Mouse (Mus musculus): ENCODE results near the gene Ttll8.

Gene Ttll8

DNA sequence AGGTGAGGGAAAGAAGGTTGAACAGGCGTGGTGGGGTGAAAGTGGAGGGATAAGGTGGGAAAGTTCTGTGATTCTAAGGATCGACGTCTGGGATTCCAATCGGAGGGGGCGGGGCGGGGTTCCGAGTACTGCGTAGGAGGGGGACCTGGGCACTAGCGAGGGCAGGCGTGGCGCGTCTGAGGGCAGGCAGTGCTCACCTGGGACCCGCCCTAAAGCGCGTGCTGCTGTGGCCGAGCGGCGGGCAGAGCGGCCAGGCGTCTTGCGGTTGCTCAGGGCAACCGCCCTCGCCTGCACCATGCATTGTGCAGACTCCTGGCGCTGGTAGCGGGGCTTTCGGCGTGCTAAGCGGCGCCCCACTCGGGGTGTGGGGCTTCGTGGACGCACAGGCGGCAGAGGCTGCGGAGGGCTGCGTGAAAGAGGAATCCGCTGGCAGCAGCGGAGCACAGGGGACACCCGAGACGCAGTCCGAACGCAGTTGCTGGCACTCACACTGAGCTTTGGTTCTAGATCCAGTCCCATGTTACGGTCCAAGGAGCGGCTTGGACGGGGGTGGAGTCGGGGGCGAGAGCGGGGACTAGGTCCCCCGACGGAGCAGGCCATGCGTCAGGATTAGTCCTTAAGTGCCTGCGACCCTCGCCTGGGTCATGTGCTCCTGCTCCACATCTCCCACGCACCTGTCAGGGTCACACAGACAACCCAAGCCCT is at the start of gene Ttll8:
Ttll8 (minus strand) TSS at position 51 of the 705 bp plus-strand sequence.
- DNase-seq = no peak

DNA sequence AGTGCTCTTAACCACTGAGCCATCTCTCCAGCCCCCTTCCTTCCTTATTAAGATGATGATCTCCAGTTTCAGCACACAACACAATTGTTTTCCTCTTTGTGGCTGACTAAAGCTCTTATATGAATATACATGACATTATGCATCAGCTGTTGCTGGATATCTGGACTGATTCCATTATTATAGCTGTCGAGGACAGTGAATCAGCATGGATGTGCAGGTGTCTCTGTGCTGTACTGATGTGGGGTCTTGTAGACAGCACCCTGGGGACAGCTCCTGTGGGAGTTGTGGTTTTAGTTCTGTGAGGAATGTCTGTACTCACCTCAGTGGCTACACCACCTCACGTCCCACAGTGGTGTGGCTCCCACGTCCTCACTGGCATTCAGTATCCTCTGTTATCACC is 47.0 kb upstream of the Ttll8 start:
- DNase-seq = no peak

DNA sequence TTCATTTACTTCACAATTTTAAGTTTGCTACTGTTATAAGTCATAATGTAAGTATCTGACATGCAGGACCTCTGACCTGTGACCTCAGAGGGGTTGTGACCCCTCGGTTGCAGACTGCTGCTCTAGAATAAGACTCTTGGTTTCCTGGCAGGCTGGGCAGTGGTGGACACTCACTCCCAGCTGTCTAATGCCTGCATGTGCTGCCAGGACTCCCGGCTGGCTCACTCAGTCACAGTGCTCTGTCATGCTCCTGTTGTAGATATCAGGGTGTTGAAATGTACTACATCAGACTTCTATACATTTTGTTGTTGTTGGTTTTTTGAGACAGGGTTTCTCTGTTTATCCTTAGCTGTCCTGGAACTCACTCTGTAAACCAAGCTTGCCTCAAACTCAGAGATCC is 46.1 kb upstream of the Ttll8 start:
- no peak for DNase-seq

DNA sequence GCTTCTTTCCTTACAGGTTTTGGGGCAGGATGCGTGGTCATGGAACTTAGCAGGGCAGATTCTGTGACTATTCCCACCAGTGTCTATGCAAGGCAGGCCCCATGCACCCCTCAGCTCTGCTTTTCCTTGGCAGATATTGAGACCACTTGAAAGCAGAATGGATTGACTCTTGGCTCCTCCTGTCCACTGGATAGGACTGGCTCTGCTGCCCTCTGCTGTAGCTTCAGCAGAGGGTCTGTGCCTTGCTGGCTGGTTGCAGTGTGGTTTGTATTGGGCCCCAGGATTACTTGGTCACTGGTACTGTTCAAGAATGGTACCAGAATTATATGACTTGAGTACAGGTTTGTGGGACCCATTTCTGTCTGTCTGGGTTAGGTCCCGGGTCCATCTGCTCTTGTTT is 44.9 kb upstream of the Ttll8 start:
- DNase-seq = no peak

DNA sequence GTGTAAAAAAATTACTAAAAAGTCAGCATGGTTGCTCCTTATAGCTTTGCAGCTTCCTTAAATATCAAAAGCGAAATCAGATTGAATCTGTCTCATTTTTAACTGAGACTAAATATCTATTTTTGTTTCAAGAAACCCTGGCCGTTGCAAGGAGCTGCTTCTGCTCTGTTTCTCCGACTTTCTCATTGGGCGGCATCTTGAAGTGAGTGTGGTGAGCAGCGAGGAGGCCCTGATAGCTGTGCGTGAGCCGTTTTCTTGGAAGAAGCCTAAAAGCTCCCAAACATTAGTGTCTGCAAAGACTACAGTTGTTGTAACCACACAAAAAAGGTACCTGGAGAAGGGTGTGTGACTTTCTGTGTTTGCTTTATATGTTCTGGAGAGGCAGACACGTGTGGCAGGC is 44.4 kb upstream of the Ttll8 start:
- DNase-seq = no peak

DNA sequence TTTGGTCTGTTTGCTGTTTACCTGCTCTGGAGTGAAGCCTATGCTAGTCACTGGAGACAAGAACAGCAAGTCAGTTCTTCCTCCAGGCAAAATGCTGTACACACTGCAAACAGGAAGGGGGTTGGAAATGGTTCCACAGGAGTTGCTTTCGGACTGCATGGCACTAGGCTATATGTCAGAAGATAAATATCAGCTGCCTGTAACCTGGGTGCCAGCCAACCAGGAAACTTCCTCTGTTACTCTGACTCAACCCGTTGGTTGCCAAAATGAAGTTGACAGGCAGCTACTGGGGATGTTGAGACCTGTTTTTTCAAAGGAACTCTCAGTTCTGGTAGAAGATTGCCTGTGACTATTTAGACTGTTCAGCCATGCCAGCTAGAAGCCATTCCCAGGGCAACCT is 35.0 kb upstream of the Ttll8 start:
- DNase-seq = no peak

DNA sequence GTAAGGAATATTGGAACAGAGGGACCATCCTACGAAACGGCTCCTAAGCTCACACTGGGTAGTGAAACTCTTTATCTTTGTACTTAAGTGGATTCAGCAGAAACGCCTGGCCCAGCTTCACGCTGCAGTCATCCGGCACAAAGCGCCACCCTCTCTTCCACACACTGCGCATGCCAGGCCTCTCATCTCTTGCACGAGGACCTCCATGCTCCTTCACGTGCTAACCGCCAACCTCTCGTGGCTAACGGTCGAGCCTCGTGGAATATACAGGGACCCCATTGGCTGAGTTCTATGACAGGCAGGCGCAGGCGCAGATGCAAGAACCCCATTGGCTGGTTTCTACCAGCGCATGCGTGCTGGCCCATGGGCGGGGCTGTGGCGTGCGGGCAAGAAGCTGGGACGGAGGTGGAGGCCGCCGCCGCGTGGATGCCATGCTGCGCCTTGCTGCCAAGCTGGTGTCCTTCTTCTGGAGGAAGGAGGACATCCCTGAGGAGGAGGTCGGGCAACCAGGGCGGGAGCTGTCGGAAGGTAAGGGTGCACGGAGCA is 28.4 kb upstream of the Ttll8 start, which contains the start of gene Mov10l1:
Mov10l1 (plus strand) TSS at position 376 of the 546 bp plus-strand sequence.
- DNase-seq = no peak

DNA sequence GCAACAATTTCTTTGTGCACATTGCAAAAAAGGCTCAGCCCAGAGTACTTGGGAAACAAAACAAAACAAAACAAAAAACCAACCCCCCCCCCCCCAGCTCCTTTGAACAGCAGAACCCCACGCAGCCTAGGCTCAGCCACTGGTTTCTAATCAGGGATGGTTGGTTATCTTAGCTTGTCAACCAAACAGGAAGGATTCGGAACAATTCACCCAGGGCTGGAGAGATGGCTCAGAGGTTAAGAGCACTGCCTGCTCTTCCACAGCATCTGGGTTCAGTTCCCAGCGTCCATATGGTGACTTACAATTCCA is 24.9 kb upstream of the Ttll8 start:
- no peak for DNase-seq

DNA sequence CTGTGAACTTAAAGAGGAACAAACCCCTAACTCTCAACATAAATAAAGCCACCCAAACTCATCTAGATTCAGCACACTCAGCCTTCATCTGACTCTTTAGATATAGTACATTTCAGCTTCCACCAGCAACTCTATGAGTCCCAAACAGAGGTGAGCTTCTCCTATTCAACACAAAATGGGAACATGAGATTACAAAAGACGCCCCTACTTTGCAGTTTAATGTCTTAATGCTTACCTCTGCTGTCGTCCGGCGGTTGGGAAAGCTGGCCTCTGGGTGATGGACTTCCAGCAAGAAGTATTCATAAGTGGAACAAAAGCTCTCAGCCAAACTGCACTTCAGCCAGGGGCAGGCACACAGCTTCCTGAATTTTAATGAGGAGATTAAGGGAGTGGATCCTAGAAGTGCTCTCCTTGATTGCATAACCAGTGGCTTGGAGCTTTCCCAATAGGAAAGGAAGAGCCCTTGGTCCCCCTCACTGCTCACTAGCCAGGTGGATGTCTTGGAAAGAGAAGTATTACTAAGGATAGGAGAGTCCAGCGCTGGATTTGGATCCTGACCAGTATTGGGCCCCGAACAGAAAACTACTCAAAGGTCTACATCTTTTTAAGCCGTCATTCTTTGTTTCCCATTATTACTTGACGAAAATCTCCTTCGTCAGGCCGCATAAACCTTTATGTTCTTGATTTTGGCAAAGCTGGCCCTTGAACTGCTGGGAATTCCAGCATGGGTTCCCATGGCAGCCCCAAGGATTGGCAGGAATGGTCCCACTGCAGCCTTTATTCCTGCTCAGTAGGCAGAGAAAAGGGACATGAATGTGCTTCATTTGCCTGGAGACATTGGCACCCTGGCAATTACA is 24.3 kb upstream of the Ttll8 start, which contains the start of gene Mlc1:
Mlc1 (minus strand) TSS at position 727 of the 857 bp plus-strand sequence.
- no peak for DNase-seq

DNA sequence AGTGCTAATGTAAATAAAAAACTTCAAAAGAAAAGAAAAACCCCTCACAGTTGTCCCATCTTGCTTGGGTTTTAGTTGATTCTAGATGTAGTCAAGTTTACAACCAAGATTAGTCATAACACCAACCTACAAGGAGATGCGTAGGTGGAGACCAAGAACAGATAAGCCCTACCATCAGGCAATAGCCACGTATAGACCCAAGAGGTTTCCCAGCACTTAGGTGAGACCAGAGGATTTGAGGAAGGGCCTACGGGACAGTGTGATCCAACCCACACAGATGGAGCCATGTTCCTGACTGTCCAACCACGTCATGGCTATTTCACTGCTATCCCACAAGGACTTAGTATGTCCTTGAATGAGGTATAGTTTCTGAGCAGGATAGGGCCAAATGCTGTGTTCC is 18.1 kb upstream of the Ttll8 start:
- DNase-seq = no peak

DNA sequence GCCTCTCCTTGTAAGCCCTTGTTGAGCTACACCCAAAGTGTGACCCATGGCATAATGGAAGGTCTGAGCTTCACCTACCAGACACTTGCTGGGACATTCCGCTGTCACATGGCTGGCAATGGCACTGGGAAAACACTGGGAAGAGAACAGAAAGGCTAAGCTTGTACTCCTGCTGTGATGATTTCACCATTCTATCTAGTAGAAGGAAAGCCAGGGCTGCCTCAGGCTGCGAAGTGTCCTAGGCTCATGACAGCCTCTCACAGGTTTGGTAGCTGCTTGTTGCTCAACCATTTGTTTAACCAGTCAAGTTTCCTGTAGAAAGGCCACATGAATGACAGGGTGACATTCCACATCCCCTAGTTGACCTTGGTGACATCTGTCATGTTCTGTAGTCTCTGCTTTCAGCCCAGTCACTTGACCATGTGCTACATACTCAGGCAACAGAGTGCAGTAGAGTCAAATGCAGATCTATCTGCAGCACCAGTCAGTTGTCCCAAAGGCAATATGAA is 9.9 kb upstream of the Ttll8 start:
- DNase-seq = no peak

DNA sequence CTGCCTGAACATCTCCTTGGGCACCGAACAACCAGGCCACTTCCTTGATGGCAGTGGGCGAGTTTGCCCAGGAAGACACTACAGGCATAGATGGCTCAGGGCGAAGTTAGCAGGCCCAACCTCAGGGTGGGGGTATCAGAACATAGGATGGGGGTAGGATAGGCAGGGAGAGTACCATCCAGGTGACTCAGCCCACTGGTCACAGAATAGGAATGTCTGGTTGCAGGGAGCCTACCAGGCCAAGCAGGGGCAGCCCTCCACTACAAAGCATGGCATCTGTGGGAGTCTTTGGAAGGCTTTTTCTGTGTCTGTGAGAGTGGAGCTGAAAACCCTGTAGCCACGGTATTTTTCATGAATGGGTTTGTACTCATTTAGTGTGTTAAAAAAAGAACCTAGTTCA is 3.3 kb upstream of the Ttll8 start:
- DNase-seq = no peak

DNA sequence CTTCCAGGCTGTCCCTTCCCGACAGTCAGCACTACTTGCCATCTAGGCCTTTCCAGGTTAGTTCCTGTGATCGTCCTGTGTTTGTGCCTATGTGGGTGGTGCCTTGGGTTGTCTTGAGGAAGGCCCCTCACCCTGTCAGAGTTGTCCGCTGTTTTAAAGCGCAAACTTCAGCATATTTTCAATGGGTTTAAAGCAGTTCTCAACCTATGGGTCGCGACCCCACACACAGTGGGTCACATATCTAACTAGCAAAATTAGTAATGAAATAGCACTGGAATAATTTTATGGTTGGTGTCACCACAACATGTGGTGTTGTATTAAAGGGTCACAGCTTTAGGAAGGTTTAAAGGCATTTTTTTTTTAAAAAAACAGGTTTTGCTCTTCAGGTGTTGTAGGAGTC is 1.1 kb upstream of the Ttll8 start:
- DNase-seq = no peak

DNA sequence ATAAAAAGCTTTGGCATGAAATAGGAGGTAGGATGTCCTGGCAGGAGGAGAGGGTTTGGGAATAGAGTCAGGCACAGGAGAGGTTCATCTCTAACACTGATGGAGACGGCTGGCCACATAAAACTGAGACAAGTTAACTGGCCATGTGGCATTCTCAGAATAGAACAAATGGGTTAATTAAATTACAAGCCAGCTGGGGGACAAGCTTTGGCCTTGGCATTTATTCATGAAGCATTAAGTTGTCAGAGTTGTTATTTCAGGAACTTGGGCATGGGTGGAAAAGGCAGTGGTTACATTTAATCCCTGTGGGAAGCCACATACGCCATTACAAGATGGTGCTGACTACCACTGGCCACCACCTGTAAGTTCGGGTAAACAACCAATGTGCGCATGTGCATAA is 3.0 kb downstream of the Ttll8 start:
- no peak for DNase-seq

DNA sequence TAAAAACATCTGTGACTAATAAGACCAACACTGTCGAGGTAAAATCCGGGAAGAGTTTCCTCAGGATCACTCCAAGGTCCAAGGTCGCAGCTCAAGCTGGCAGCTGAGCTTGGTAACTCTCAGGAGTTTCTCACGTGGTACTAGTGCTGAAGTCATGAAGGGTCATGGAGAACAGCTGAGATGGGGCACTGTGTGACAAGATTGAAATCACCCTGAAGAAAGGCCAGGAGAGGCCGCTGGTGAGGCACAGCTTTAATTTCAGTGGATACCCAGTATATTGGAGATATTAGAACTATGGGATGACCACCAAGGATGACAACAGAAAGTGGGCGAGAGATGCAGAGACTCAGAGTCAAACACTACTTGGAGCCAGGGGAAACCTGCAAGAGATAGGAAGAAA is 7.4 kb downstream of the Ttll8 start:
- no peak for DNase-seq

DNA sequence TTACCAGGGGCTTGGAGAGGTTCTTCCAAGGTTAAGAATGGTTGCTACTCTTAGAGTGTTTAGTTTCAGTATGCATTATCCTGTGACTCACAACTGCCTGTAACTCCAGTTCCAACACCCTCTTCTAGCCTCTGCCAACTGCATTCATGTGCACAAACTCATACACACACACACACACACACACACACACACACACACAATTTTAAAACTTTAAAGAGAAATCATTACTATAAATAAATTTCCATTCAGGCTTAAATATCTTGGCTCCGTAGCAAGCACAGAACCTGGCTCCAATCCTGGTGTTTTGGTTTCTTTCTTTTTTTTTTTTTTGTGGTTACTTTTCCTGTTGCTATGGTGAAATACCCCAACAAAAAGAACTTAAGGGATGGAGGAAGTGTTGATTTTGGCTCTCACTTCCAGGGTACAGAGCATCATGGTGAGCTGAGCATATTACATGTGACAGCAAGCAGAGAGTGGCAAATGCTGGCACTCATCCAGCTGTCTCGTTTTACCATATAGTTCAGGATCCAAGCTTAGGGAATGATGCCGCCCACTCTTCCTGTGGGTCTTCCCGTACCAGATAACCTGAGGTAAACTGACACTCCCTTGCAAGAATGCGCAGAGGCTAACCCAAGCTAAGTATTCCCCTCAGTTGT is 10.2 kb downstream of the Ttll8 start:
- no peak for DNase-seq

DNA sequence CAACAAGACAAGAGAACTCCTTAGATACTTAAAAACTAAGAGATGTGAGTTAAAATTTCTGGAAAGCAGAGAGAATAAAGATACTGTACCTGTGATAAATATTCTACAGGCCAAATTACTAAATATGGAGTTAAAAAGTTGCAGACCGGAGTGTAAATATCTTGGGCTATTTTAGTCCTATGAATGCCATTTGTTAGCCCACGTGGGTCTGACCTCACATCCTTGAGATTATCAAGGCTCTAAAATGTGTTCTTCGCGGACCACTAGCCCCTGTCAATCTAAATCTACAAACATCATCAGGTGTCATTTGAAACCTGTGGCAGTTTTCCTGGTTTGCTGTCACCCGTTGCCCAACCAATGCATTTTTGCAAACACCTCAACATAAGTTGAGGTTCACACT is 11.4 kb downstream of the Ttll8 start:
- DNase-seq = no peak

DNA sequence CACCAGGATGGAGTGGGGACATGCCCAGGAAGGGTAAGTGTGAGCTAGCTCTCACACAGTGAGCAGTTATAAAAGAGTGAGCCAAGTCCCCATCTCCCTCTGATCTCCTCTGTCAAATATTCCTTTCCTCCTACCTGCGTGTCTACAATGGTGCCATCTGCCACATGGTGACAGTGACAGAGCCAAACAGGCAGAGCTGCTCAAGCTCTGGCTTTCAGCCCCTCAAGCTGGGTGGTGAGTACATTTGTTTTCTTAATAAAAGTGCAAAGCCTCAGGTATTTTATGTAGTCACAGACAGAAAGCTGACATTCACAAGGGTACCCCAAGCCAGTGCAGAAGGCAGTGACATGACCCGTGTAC is 16.9 kb downstream of the Ttll8 start:
- no peak for DNase-seq

DNA sequence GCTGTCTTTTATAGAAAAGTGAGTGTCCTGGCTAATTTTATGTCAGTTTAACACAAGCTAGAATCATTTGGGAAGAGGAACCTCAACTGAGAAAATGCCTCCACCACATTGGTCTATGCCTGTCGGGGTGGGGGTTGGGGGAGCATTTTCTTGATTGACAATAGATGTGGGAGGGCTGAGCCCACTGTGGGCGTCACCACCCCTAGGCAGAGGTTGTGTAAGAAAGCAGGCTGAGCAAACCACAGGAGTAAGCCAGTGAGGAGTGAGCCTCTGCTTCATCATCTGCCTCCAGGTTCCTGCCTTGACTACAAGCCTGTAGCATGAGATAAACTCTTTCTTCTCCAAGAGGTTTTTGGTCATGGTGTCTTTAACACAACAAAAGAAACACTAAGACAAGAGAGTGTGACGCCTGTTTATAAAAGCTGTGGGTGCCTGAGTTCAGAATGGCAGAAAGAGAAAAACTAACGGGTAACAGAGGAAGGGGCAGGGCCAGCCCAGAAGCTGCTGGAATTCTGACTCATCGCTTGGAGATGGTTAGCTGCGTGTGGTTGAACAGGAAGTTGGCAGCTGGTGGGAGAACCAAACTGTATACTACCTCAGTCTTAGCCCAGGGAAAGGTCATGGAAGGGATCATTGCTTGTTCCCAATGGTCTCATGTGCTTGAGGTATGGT is 17.5 kb downstream of the Ttll8 start:
- no peak for DNase-seq

DNA sequence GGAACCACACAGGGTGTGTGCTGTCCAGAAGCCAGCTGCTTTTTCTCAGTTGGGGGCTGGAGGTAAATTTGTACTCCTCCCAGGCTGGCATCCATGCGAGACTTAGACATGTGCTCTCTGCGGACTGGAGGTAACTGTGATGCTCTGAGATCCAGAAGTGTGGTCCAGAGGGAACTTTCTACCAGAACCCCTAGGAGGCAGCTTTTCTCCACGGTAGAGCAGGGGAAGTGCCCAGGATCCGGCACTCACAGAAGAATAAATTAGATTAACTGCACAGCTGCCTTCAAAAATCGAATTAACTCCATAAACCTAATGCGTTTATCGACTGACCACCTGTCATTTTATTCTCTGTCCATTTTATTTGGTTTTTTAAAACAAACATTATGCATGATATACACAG is 20.1 kb downstream of the Ttll8 start:
- no peak for DNase-seq

DNA sequence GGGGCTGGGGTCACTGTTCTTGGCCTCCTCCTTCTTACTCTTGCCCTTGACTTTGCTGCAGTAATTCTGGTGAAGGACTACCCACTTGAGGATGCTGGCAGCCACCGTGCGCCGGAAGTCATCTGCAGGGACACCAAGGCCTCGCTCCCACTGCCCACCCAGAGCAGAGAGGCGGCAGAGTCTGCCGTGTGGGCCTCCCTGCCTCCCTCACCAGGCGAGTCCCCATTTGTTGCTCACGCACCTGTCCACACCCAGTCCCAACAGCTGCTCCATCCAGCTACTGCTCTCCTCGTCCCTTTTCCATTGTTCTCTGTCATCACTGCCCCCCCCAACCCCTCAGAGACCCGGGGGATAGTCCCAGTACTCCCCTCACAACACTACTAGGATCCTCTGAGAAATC is 21.6 kb downstream of the Ttll8 start:
- DNase-seq = no peak

DNA sequence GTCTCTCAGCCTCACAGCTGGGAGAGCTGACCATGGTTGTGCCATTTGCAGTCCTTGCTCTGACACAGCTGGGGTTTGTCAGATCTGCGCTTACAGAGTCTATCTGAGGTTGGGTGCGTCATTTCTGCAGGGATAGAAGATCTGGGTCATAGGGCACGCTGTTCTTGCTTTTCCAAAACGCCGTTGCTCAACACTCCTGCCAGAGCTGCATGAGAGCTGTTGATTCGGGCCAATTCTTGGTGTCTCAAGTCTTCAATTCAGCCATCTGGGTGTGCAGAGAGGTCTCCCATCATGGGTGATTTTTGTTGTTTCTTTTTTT is 32.3 kb downstream of the Ttll8 start:
- no peak for DNase-seq

All from thymus, postnatal 25 days (tissue).